Mouse (Mus musculus): ENCODE results near the gene Gm20518.

The Gm20518 gene

GRCm38 (mm10) chr16:17891567-17891959, at the start of gene Gm20518:
TSS of gene Gm20518 (minus strand) at chr16:17891671.
- DNase-seq (ENCODE audit: low spot score in 2 of 2), result peak; percentile 96 to 98

GRCm38 (mm10) chr16:17939255-17939751, 47.8 kb upstream of the Gm20518 start:
- DNase-seq (ENCODE audit: low spot score in 2 of 2), result no peak

- DNase-seq (ENCODE audit: low spot score in 2 of 2), result peak in 1 of 2 experiments; percentile 59
These were observed 47.4 kb upstream of the Gm20518 start for GRCm38 (mm10) chr16:17938821-17939220.

- DNase-seq (ENCODE audit: low spot score in 2 of 2), result no peak
These were observed 46.7 kb upstream of the Gm20518 start for GRCm38 (mm10) chr16:17938187-17938586.

GRCm38 (mm10) chr16:17936776-17937175, 45.3 kb upstream of the Gm20518 start:
- no peak for DNase-seq (ENCODE audit: low spot score in 2 of 2)

- no peak for DNase-seq (ENCODE audit: low spot score in 2 of 2)
These were observed 43.0 kb upstream of the Gm20518 start for GRCm38 (mm10) chr16:17934445-17934910.

- DNase-seq (ENCODE audit: low spot score in 2 of 2), result no peak
These were observed 42.3 kb upstream of the Gm20518 start for GRCm38 (mm10) chr16:17933594-17934444.

- DNase-seq (ENCODE audit: low spot score in 2 of 2), result no peak
These were observed 40.5 kb upstream of the Gm20518 start for GRCm38 (mm10) chr16:17931906-17932460.

GRCm38 (mm10) chr16:17929631-17930030, 38.2 kb upstream of the Gm20518 start:
- DNase-seq (ENCODE audit: low spot score in 2 of 2), result no peak

- no peak for DNase-seq (ENCODE audit: low spot score in 2 of 2)
These were observed 37.7 kb upstream of the Gm20518 start for GRCm38 (mm10) chr16:17929211-17929610.

GRCm38 (mm10) chr16:17928627-17929104, 37.2 kb upstream of the Gm20518 start:
- peak in 1 of 2 experiments; percentile 61 for DNase-seq (ENCODE audit: low spot score in 2 of 2)

GRCm38 (mm10) chr16:17928087-17928580, 36.7 kb upstream of the Gm20518 start, which contains the start of gene Slc25a1:
TSS of gene Slc25a1 (minus strand) at chr16:17928219.
- DNase-seq (ENCODE audit: low spot score in 2 of 2), result peak; percentile 58 to 77

GRCm38 (mm10) chr16:17927351-17928082, 36.0 kb upstream of the Gm20518 start:
- peak in 1 of 2 experiments; percentile 35 for DNase-seq (ENCODE audit: low spot score in 2 of 2)

GRCm38 (mm10) chr16:17922163-17922538, 30.7 kb upstream of the Gm20518 start:
- no peak for DNase-seq (ENCODE audit: low spot score in 2 of 2)

GRCm38 (mm10) chr16:17921325-17922162, 30.1 kb upstream of the Gm20518 start:
- DNase-seq (ENCODE audit: low spot score in 2 of 2), result peak; percentile 89 to 97

GRCm38 (mm10) chr16:17920586-17920985, 29.1 kb upstream of the Gm20518 start:
- DNase-seq (ENCODE audit: low spot score in 2 of 2), result no peak

GRCm38 (mm10) chr16:17914307-17915249, 23.1 kb upstream of the Gm20518 start, which contains the start of gene Gsc2:
TSS of gene Gsc2 (minus strand) at chr16:17915059.
- no peak for DNase-seq (ENCODE audit: low spot score in 2 of 2)

GRCm38 (mm10) chr16:17911052-17911595, 19.7 kb upstream of the Gm20518 start, which contains the start of gene Ess2:
TSS of gene Ess2 (minus strand) at chr16:17911348.
- peak; percentile 92 to 94 for DNase-seq (ENCODE audit: low spot score in 2 of 2)

- DNase-seq (ENCODE audit: low spot score in 2 of 2), result no peak
These were observed 7.0 kb upstream of the Gm20518 start, which contains the start of the genes Dgcr2 and Tssk2 for GRCm38 (mm10) chr16:17898462-17898861. TSS of gene Dgcr2 (minus strand) at chr16:17898562. TSS of gene Tssk2 (plus strand) at chr16:17898637.

Data from left cerebral cortex, adult 9 months (tissue).